Mouse (Mus musculus): ENCODE measurements around the gene Zbp1. TPM values are rescaled to one million over a fixed set of nuclear protein-coding genes. Genes with fewer than 3 reads are reported as not detected.

Zbp1 gene
- total RNA-seq, 2 experiments from 2014 or later, result 0.44 to 1.8 TPM

DNA sequence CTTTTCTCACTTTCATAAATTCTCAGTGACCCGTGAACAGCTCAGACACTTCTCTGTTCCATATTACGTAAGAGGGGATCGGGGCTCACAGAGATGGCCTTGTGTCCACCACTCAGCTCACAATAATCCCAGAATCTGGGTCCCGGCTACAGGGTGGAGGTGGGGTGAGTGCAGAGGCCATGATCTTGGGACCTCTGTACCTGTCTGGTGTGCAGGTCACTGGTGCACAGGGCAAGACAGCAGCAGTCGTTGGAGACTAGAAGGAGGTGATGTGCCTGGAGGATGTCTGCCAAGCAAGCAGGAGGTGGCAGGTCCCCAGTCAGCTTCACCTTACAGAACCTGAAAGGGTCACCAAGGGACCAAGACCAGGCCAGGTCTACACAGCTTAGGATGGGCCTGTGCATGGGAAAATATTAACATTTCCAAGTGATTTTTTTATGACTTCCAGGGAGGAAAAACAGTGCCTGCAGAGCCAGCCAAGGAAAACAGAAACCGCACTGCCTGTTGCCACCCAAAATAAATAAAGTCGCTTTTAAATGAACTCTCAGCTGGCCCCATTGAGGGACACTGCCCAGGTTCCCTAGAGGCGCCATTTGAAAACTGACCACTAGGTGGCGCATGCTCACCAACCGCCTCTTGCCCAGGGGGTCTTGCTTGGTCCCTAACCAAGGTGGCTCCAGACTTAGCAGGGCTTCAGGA lies 682 bp upstream of the Zbp1 start:
- DNase-seq, result peak; percentile 49 to 69
- intact Hi-C loops (cut with DNase I), result no loop called here

DNA sequence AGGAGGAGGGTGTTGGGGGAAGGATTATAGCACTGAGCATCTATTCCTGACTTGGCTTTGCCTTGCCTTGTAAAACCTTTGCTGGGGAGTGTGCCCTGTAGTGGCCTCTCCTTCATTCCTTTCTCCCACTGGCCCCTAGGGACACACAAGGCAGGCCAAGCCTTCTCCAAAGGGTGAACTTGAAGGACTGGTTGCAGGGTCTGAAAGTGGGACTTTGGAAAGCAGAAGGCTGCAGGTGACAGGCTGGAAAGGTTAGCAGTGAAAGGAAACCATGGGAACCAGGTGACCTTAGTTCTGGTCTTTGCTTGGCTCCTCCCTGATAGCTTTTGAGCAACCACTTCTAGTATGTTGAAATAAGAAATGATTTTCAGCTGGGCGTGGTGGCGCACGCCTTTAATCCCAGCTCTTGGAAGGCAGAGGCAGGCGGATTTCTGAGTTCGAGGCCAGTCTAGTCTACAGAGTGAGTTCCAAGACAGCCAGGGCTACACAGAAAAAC lies 912 bp downstream of the Zbp1 start:
- peak in 1 of 2 experiments; percentile 1 for DNase-seq
- intact Hi-C loops (cut with DNase I), result no loop called here

DNA sequence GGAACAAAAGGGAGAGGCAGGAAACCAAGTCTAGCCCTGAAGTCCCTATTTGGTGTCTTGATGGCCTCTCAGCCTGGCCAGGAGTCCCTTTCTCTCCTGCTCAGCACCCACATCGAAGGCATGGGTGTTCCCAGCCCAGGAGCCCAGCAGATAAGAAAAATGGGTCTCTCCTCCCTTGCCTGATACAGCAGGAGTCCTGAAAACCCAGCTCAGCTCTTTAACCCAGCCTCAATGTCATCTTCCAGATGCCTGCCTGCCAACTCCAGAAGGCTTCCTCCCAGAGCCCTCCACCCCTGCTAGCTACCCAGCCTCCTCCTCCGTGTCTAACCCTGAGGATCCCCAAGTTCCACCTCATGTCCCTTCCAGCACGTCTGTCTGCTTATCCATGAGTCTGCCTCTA lies 1.5 kb downstream of the Zbp1 start:
- intact Hi-C loops (cut with DNase I), result no loop called here
- peak in 1 of 2 experiments; percentile 1 for DNase-seq

GRCm38 (mm10) chr2:173216840-173217239 lies 1.9 kb downstream of the Zbp1 start:
- intact Hi-C loops (cut with DNase I), result no loop called here
- no peak for DNase-seq

DNA sequence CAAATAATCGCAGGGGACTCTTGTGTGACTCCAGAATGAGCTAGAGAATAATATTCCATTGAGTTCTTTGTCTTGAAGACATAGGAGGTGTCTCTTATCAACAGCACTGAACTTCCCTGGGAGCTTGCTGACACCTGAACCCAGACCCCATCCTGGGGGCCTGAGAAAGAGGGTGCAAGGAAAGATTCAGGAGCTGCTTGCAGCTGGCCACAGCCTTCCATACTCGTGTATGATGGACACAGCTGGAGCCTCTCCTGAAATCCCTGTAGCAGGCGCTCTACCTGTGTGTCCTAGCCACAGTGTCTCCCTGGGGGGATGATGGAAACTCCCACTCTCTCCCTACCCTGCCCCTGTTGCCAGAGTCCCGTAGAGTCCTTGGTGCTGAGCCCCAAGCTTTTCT lies 6.5 kb downstream of the Zbp1 start:
- DNase-seq, result no peak
- intact Hi-C loops (cut with DNase I), result no loop called here

GRCm38 (mm10) chr2:173209091-173209815 lies 9.5 kb downstream of the Zbp1 start:
- intact Hi-C loops (cut with DNase I), result no loop called here
- no peak for DNase-seq

DNA sequence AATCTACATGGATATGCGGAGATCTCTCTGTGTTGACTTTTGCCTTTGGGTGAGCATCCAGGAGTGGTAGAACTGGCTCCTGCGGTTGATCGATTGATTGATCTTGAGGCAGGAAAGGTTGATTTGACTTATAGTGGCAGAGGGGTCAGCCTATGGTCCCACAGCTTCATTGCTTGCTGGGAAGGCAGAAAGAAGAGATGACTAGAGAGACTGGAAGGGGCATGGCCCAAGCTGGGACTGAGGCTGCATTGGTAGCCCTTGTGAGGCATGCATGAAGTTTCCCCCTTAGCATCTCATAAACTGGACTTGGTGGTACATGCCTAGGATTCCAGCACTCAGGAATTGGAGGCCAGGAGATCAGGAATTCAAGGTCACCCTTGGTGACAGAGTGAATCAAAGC lies 11.7 kb downstream of the Zbp1 start:
- intact Hi-C loops (cut with DNase I), result no loop called here
- no peak for DNase-seq

GRCm38 (mm10) chr2:173205563-173206099 lies 13.1 kb downstream of the Zbp1 start:
- intact Hi-C loops (cut with DNase I), result no loop called here
- DNase-seq, result no peak

GRCm38 (mm10) chr2:173204671-173205070 lies 14.1 kb downstream of the Zbp1 start:
- intact Hi-C loops (cut with DNase I), result no loop called here
- DNase-seq, result no peak

DNA sequence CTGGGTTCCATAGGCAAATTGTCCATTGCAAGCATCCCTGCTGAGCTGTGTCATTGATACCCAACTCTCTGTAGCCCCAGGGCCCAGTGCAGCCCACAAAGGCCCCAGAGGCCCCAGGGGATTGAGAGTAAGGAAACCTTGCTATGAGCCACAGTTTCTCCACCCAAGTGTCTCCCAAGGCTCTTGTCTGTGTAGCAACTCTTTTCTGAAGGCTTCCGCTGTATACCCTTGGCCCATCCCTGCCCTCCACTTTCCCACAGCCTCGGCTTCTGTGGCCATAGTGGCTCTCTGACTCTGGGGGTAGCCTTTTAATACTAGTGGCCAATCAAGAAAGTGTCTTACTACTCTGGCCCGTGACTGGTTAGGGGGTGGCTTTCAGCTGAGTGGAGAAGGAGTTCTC lies 15.0 kb downstream of the Zbp1 start:
- intact Hi-C loops (cut with DNase I), result no loop called here
- no peak for DNase-seq

DNA sequence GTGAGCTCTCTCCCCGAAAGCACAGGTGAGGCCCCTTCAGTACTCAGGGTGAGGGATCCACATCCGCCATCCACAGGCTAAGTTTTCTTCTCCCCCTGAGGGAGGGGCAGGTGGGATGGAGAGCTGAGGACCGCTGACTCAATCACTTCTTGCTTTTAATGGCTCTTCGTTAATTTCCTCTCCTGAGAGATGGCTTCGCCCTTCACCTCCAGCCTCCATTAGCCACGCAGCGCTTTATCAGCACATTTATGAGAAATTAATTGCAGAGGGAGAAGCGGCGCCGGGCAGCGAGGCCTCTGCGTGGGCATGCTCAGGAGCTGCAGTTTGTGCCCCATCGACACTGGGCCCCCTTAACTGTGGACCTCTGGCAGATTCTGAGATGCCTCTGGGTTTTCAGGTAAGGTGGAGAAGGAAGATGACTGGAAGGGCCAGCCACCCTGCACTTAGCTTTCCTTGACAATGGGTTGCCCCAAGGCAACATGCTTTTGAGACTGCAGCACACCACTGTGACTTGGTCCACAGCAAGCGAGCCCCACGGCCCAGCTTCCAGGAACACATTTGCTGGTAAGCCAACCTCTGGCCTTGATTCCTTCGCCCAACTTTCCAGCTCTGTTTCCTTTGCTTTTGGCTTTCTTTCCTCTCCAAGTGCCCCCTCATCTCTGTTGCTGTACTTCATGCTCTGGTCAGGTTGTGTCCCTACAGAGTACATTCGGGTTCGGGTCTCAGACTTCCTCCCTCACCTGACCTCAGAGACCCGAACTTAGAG lies 15.6 kb downstream of the Zbp1 start:
- DNase-seq, result no peak
- intact Hi-C loops (cut with DNase I), result no loop called here

DNA sequence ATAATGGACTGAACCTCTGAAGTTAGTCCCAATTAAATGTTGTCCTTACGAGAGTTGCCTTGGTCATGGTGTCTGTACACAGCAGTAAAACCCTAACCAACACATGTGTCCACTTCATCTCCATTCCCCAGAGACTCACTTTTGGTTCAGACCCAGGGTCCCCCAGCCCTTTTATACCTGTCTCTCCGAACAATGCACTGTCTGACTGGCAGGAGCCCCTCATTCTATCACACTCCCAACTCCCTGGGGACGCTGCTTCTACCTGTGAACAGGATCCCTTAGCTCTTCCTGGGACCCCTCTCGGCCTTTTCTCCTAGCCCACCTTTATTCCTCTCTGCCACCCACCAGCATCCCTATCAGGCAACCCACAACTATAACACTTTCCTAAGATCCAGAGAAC lies 23.9 kb downstream of the Zbp1 start:
- intact Hi-C loops (cut with DNase I), result no loop called here

DNA sequence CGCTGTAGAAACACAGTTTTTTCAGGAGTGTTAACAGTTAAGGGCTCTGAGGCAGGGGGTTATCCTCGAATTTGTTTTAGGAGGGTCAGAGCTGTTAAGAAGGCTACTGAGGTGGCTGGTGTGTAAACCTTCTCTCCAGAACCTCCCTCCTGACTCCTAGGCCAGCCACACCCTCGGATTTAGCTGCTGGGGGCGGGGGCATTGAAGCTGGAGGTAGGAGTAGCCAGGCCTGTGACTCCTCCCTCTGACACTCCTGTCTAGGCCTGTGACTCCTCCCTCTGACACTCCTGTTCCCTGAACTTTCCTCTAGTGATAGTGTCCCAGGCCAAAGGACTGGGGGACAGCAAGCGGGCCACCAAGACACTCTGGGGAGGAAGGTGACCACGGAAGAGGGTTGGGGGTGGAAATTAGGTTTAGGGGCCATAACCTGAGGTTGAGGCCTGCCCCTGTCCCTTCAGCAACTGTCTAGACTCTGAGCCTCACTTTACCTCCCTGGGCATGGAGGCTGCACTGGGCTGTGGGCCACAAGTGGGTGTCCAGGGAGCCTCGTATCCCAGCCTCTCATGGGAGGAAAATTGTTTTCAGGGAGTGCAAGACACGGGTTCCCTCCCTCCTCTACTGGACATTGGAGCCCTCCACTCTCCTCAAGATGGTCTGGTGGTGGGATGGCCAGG lies 31.4 kb downstream of the Zbp1 start:
- intact Hi-C loops (cut with DNase I), result loop anchor here (5.0 kb wide), 1 partner anchor 1715 kb away; no protein-coding TSS in a partner anchor
- DNase-seq, result no peak

More for the DNA sequence above, 23.9 kb downstream of the Zbp1 start:
- DNase-seq, result no peak

DNA sequence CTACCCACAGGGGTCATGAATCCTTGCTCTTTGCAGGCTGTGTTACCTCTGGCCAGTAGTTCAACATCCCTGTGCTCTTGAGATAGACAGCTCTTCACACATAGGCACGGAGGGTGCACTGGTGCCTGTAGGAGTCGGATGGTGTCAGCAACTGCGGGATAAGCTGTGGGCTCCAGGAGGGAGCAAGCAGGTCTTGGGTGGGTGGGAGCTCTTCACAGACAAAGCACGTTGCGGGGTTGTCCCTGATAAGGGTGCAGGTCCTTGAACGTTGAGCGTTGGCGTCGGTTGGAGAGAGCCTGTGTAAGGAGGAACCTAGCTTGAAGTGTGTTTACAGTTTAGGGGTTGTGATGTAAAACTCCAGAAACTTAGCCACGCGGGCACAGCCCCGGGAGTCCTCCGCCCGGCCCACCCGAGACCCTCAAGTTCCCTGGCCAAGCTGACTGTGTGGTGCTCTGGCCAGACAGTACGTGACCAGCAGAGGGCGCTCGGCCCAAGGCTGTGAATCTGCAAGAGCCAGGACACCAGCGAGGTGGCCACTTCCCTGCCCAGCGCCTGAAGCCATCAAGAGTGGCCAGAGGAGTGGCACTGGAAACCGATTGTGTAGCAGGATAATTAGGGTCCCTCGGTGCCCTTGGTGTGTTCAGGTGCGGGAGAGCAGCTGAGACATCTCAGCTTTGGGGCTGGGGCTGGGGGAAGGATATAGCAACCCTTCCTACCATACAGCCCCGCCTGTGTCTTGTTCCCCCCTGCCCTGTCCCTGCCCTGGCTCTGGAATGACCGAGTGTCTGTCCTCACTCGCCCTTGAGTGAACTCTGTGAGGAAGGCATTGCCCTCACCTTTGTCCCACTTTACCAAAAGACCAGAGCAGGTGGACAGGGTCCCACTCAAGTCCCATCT lies 32.4 kb downstream of the Zbp1 start:
- peak; percentile 87 to 91 for DNase-seq
- intact Hi-C loops (cut with DNase I), result loop anchor here (1.0 to 5.0 kb wide), 4 partner anchors 267 to 1716 kb away; no protein-coding TSS in a partner anchor

- no peak for DNase-seq
- intact Hi-C loops (cut with DNase I), result loop anchor here (5.0 kb wide), 1 partner anchor 1717 kb away; no protein-coding TSS in a partner anchor
Measured at GRCm38 (mm10) chr2:173185282-173185681, 33.4 kb downstream of the Zbp1 start.

DNA sequence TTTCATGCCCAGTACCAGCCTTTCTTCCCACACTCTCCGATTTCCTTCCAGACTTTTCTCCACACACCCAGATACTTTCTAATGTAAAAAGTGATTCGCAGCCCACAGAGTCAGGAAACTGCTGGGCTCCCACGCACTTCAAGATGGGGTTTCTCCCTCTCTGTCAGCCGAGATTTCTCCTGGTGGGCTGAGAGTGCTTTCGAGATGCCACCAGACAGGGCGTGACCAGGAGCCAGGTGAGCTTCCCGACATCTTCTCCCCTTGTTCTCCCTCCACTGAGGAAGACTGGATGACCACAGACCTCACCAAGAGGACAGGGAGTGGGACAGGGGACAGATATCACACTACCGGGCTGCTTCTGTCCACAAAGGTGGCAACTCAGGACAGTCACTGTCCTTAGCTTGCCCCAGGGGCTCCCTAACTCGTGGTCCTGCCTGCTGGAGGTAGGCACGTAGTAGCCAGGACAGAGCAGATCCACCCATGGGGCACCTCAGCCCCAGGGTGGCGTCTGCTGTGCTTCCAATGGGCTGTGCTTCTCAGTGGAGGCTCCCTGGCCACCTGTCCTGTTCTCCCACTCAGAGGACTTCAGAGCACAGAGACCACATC lies 34.1 kb downstream of the Zbp1 start:
- intact Hi-C loops (cut with DNase I), result loop anchor here (1.0 to 5.0 kb wide), 3 partner anchors 19 to 1718 kb away; no protein-coding TSS in a partner anchor
- DNase-seq, result no peak

GRCm38 (mm10) chr2:173183836-173184460 lies 34.8 kb downstream of the Zbp1 start:
- peak; percentile 66 to 79 for DNase-seq
- intact Hi-C loops (cut with DNase I), result loop anchor here (1.0 kb wide), 2 partner anchors 19 to 77 kb away; no protein-coding TSS in a partner anchor

DNA sequence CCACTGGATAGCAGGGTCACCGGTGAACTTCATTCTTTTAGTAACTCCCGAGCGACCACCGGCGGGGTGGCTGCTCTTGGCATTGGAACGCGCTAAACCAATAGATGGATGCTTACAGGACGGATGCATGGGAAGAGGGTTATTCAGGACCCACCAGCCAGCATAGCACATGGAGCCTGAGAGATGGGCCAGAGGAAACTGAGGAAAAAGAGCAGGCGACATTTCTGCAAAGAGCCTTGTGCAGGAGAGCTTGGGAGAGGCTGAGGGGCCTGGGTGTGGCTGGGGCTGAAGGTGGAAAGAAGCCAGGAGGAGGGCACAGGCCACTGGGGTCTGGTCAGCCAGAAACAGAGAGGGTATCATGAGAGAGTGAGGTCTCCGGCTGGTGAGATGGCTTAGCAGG lies 35.4 kb downstream of the Zbp1 start:
- intact Hi-C loops (cut with DNase I), result no loop called here

More for the DNA sequence above, 35.4 kb downstream of the Zbp1 start:
- DNase-seq, result no peak
